Comparison of ENCODE assay signal across 25 mouse cellular contexts in genomic region chr1:184324234-184324633, GRCm38 (mm10).
"Had no signal": no experiment of that assay in that cellular context is flagged by ENCODE, and none has a peak within 500 bp of the region (broad histone marks: within the 10 kb centered on the region; RNA-seq: fewer than 3 reads in every experiment).

No protein-coding gene starts in this region.

- H3K27ac ChIP-seq: heart, embryonic 10.5 days; hindbrain, embryonic 10.5 days; hindbrain, embryonic 12.5 days; hindbrain, embryonic 14.5 days; intestine, embryonic 15.5 days; kidney, embryonic 15.5 days; kidney, postnatal 0 days; limb, embryonic 13.5 days; limb, embryonic 15.5 days had no signal

- H3K4me2 ChIP-seq: heart, embryonic 12.5 days; hindbrain, embryonic 12.5 days; hindbrain, embryonic 14.5 days; intestine, embryonic 15.5 days; kidney, embryonic 15.5 days; limb, embryonic 13.5 days; limb, embryonic 15.5 days had no signal

- DNase-seq: gastrocnemius, postnatal 14 days; gastrocnemius, postnatal 36 days; heart, adult 18-20 months; heart, postnatal 10 days; heart, postnatal 4 days; kidney, adult 11 months; kidney, adult 2 months; kidney, adult 9 months; kidney, postnatal 14 days; kidney, postnatal 36 days; layer of hippocampus, adult 9-11 months; layer of hippocampus, postnatal 36 days; left cerebral cortex, postnatal 4 days had no signal

- H3K9ac ChIP-seq: heart, embryonic 12.5 days; hindbrain, embryonic 12.5 days; hindbrain, embryonic 14.5 days; intestine, embryonic 15.5 days; kidney, embryonic 15.5 days; limb, embryonic 13.5 days; limb, embryonic 15.5 days had no signal

- ATAC-seq: hindbrain, embryonic 16.5 days; inflammation-experienced regulatory T-cells, adult 6 months; intestine, embryonic 15.5 days had no signal

- H3K27me3 ChIP-seq: heart, embryonic 12.5 days; hindbrain, embryonic 12.5 days; intestine, embryonic 15.5 days; limb, embryonic 13.5 days; limb, embryonic 15.5 days had no signal

- H3K4me1 ChIP-seq: heart, embryonic 12.5 days; hindbrain, embryonic 10.5 days; hindbrain, embryonic 12.5 days; intestine, embryonic 15.5 days; kidney, embryonic 15.5 days; limb, embryonic 15.5 days had no signal

- H3K4me3 ChIP-seq: heart, embryonic 10.5 days; heart, embryonic 12.5 days; hindbrain, embryonic 10.5 days; hindbrain, embryonic 12.5 days; intestine, embryonic 15.5 days; kidney, embryonic 15.5 days; limb, embryonic 13.5 days; limb, embryonic 15.5 days had no signal

- H3K9me3 ChIP-seq: heart, embryonic 10.5 days; heart, embryonic 12.5 days; hindbrain, embryonic 10.5 days; hindbrain, embryonic 12.5 days; intestine, embryonic 15.5 days; kidney, embryonic 15.5 days; limb, embryonic 13.5 days; limb, embryonic 15.5 days had no signal

- H3K36me3 ChIP-seq: heart, embryonic 10.5 days; heart, embryonic 12.5 days; hindbrain, embryonic 10.5 days; hindbrain, embryonic 12.5 days; intestine, embryonic 15.5 days; kidney, embryonic 15.5 days; limb, embryonic 13.5 days; limb, embryonic 15.5 days had no signal
